Mouse (Mus musculus) frontal cortex, postnatal 36 days (tissue): ENCODE measurements at regions not wholly inside any gene's neighbourhood (a gene's known extent, or its start where the extent isn't known, plus 50 kb on each side); places are given as distances from the start of the nearest gene placed in this dataset.

ENCODE experiments used
- DNase-seq, 2 experiments: peaks; one replicate each; pipeline ENCODE4 v3.0.0; 2022; ENCODE audit warnings: low spot score in 2 of 2

- DNase-seq, result no peak
Measured at GRCm38 (mm10) chr9:83059083-83059482, 83.8 kb upstream of the Phip start.

GRCm38 (mm10) chr9:83056208-83056607, 80.9 kb upstream of the Phip start:
- no peak for DNase-seq

GRCm38 (mm10) chr9:83051666-83052065, 76.3 kb upstream of the Phip start:
- no peak for DNase-seq

- no peak for DNase-seq
Measured at GRCm38 (mm10) chr9:83047567-83048238, 72.4 kb upstream of the Phip start.

- DNase-seq, result no peak
Measured at GRCm38 (mm10) chr9:83046035-83046434, 70.7 kb upstream of the Phip start.

GRCm38 (mm10) chr9:83043790-83044189, 68.5 kb upstream of the Phip start:
- DNase-seq, result no peak

GRCm38 (mm10) chr9:83041345-83041744, 66.0 kb upstream of the Phip start:
- peak in 1 of 2 experiments; percentile 24 for DNase-seq

GRCm38 (mm10) chr9:83040686-83041085, 65.4 kb upstream of the Phip start:
- no peak for DNase-seq

GRCm38 (mm10) chr9:83037261-83038119, 62.2 kb upstream of the Phip start:
- DNase-seq, result no peak
